Mouse (Mus musculus): ENCODE data around the gene Afap1l2.

DNA sequence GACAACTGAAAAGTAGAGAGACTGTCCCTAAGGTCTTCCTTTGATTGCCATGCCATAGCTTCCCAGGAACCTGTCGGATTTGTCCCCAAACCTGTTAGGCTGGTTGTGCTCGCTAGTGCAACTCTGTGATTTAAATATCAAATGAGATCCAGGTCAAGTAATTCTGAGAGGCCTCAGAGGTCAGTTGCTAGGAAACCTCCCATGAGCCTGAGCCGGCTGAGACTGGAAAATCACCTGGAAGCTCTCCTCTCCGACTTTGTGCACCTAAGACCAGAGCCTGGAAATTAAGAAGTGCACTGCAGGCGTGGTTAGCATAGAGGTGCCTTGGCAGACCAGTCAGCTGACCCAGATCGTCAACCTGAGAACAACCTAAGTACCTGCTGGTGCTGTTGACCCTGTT, 92.9 kb downstream of the Afap1l2 start:
- TF ChIP-seq CTCF (IDR thresholded peaks at IDR 0.05; ENCODE audit: low read depth) (no peak), EP300 (IDR thresholded peaks at IDR 0.05; ENCODE audit: low read depth) (no peak)

All from heart, postnatal 0 days (tissue).